Mouse (Mus musculus) intestine, postnatal 0 days (tissue): ENCODE data around the gene Acp6. TPM values are rescaled to one million over a fixed set of nuclear protein-coding genes. Genes with fewer than 3 reads are reported as not detected.
A peak's percentile ranks its signal among the peaks of the same experiment; 100 is the strongest.

Experiments
- ATAC-seq: fragments of 200-750 bp; cut with Nextera tagmentation; 2 replicates; pipeline ENCODE4 v1.8.0; 2017; ENCODE audit warnings: mild to moderate bottlenecking, moderate TSS enrichment, moderate library complexity
- H3K27ac ChIP-seq: fragments of 300-500 bp; sonication (generic); 2 replicates; pipeline ENCODE4 v1.5.1; 2014; ENCODE audit warnings: mild to moderate bottlenecking, low read depth, low read length, moderate library complexity
- H3K27me3 ChIP-seq: fragments of 300-500 bp; sonication (generic); replicated peaks from 2 replicates; pipeline ENCODE4 v1.6.1; 2014; ENCODE audit warnings: low read length, mixed read lengths; ENCODE audit not compliant: control insufficient read depth, insufficient read depth
- H3K36me3 ChIP-seq: fragments of 300-500 bp; sonication (generic); 2 replicates; pipeline ENCODE4 v1.6.1; 2014; ENCODE audit warnings: mild to moderate bottlenecking, moderate library complexity; ENCODE audit not compliant: control insufficient read depth, insufficient read depth
- H3K4me1 ChIP-seq: fragments of 300-500 bp; sonication (generic); replicated peaks from 2 replicates; pipeline ENCODE4 v1.6.1; 2014; ENCODE audit warnings: antibody characterized with exemption, low read length, mixed read lengths; ENCODE audit not compliant: control insufficient read depth, insufficient read depth
- H3K4me2 ChIP-seq: fragments of 300-500 bp; sonication (generic); replicated peaks from 2 replicates; pipeline ENCODE4 v1.6.1; 2014; ENCODE audit warnings: low read depth, mild to moderate bottlenecking, moderate library complexity
- H3K4me3 ChIP-seq: fragments of 300-500 bp; sonication (generic); 2 replicates; pipeline ENCODE4 v1.5.1; 2014; ENCODE audit warnings: low read depth, low read length
- H3K9ac ChIP-seq: fragments of 300-500 bp; sonication (generic); 2 replicates; pipeline ENCODE4 v1.6.1; 2014; ENCODE audit warnings: mild to moderate bottlenecking, low read depth, low read length
- H3K9me3 ChIP-seq: fragments of 300-500 bp; sonication (generic); 2 replicates; pipeline ENCODE4 v1.6.1; 2016; ENCODE audit warnings: mixed run types; ENCODE audit not compliant: control insufficient read depth
- CTCF ChIP-seq: sonication (generic); IDR thresholded peaks from 2 replicates; pipeline ENCODE4 v1.5.1; 2016; ENCODE audit warnings: low read depth, mild to moderate bottlenecking, control low read depth, antibody characterized with exemption, moderate library complexity
- WGBS: fragments of 180-500 bp; shearing (Covaris S2); extraction: QIAGEN DNeasy Blood & Tissue Kit; methylation state at CpG from one replicate; pipeline ENCODE4 v1.1.7; 2014; 5-methylcytosine and 5-hydroxymethylcytosine counted together
- polyA plus RNA-seq: library from polyadenylated mRNA; unstranded; fragments of >200 nt; fragmentation: Nextera tagmentation; extraction: Ambion mirVana; gene quantifications from 2 replicates; pipeline ENCODE4 v1.2.1, GENCODE M21; 2015

Acp6 gene
- polyA plus RNA-seq, 1 experiment from 2014 or later = 33.1 TPM

GRCm38 (mm10) chr3:97160908-97161307 is 2.3 kb downstream of the Acp6 start:
- no peak for TF ChIP-seq CTCF
- H3K4me3 ChIP-seq = no peak overlapping the region
- peaks cover 4% of the 10 kb centered on the region; the same call in 1 of the 2 replicates for H3K4me1 ChIP-seq
- no peaks in the 10 kb centered on the region for H3K36me3 ChIP-seq
- WGBS = 61% methylated on average over 10 of the region's 10 CpGs
- no peak overlapping the region for H3K27ac ChIP-seq
- no peak overlapping the region for H3K9ac ChIP-seq
- H3K9me3 ChIP-seq = no peaks in the 10 kb centered on the region
- no peak for ATAC-seq
- peak overlapping the region; percentile 13; the same call in 1 of the 2 replicates for H3K4me2 ChIP-seq
- no peaks in the 10 kb centered on the region for H3K27me3 ChIP-seq

- peaks cover 4% of the 10 kb centered on the region; the same call in 1 of the 2 replicates for H3K4me1 ChIP-seq
- 75% methylated on average over 4 of the region's 4 CpGs for WGBS
- no peak overlapping the region for H3K27ac ChIP-seq
- no peak for TF ChIP-seq CTCF
- H3K4me3 ChIP-seq = no peak overlapping the region
- H3K4me2 ChIP-seq = no peak overlapping the region
- no peaks in the 10 kb centered on the region for H3K9me3 ChIP-seq
- no peaks in the 10 kb centered on the region for H3K27me3 ChIP-seq
- 0 out of 2 replicates have a peak, but pooled peaks cover 7% of the 10 kb centered on the region for H3K36me3 ChIP-seq
- no peak for ATAC-seq
- no peak overlapping the region for H3K9ac ChIP-seq
These were observed 3.2 kb downstream of the Acp6 start for GRCm38 (mm10) chr3:97161773-97162172.

GRCm38 (mm10) chr3:97164477-97164876 is 5.9 kb downstream of the Acp6 start:
- no peaks in the 10 kb centered on the region for H3K9me3 ChIP-seq
- no peak overlapping the region for H3K27ac ChIP-seq
- no peak for ATAC-seq
- no peak for TF ChIP-seq CTCF
- no peaks in the 10 kb centered on the region for H3K27me3 ChIP-seq
- peaks cover 29% of the 10 kb centered on the region for H3K36me3 ChIP-seq
- peaks cover 4% of the 10 kb centered on the region; the same call in 1 of the 2 replicates for H3K4me1 ChIP-seq
- no peak overlapping the region for H3K4me2 ChIP-seq
- H3K9ac ChIP-seq = no peak overlapping the region
- WGBS = 60% methylated on average over 4 of the region's 4 CpGs
- H3K4me3 ChIP-seq = no peak overlapping the region

- Histone ChIP-seq H3K4me2 (no peak overlapping the region), H3K27me3 (no peaks in the 10 kb centered on the region), H3K4me1 (no peaks in the 10 kb centered on the region), H3K36me3 (peaks cover 36% of the 10 kb centered on the region), H3K4me3 (no peak overlapping the region), H3K27ac (no peak overlapping the region), H3K9ac (no peak overlapping the region), H3K9me3 (no peaks in the 10 kb centered on the region)
- ATAC-seq = no peak
- no peak for TF ChIP-seq CTCF
- WGBS = 70% methylated on average over 4 of the region's 4 CpGs
These were observed 8.5 kb downstream of the Acp6 start for GRCm38 (mm10) chr3:97167126-97167525.

- Histone ChIP-seq H3K36me3 (peaks cover 42% of the 10 kb centered on the region), H3K4me3 (no peak overlapping the region), H3K9ac (no peak overlapping the region), H3K4me2 (no peak overlapping the region), H3K4me1 (no peaks in the 10 kb centered on the region), H3K9me3 (no peaks in the 10 kb centered on the region), H3K27me3 (no peaks in the 10 kb centered on the region), H3K27ac (no peak overlapping the region)
- ATAC-seq = no peak
- 71% methylated on average over 6 of the region's 6 CpGs for WGBS
- TF ChIP-seq CTCF = no peak
These were observed 13.0 kb downstream of the Acp6 start for GRCm38 (mm10) chr3:97171531-97171930.

GRCm38 (mm10) chr3:97172231-97172630 is 13.7 kb downstream of the Acp6 start:
- no peaks in the 10 kb centered on the region for H3K27me3 ChIP-seq
- H3K27ac ChIP-seq = no peak overlapping the region
- no peaks in the 10 kb centered on the region for H3K9me3 ChIP-seq
- H3K36me3 ChIP-seq = peaks cover 39% of the 10 kb centered on the region
- WGBS = 67% methylated on average over 9 of the region's 9 CpGs
- ATAC-seq = no peak
- no peak overlapping the region for H3K4me3 ChIP-seq
- no peak overlapping the region for H3K4me2 ChIP-seq
- no peak for TF ChIP-seq CTCF
- H3K4me1 ChIP-seq = no peaks in the 10 kb centered on the region
- no peak overlapping the region for H3K9ac ChIP-seq

- no peaks in the 10 kb centered on the region for H3K9me3 ChIP-seq
- ATAC-seq = no peak
- WGBS = 87% methylated on average over 5 of the region's 5 CpGs
- H3K4me1 ChIP-seq = no peaks in the 10 kb centered on the region
- H3K36me3 ChIP-seq = peaks cover 35% of the 10 kb centered on the region
- no peak overlapping the region for H3K27ac ChIP-seq
- TF ChIP-seq CTCF = no peak
- H3K4me3 ChIP-seq = no peak overlapping the region
- no peak overlapping the region for H3K9ac ChIP-seq
- no peak overlapping the region for H3K4me2 ChIP-seq
- no peaks in the 10 kb centered on the region for H3K27me3 ChIP-seq
These were observed 14.1 kb downstream of the Acp6 start for GRCm38 (mm10) chr3:97172632-97173031.
